Mouse (Mus musculus): ENCODE results near the gene F2rl2. TPM values are rescaled to one million over a fixed set of nuclear protein-coding genes. Genes with fewer than 3 reads are reported as not detected.
A peak's percentile ranks its signal among the peaks of the same experiment; 100 is the strongest.

The F2rl2 gene
- polyA plus RNA-seq, 1 experiment from 2014 or later, result 0.64 TPM

- Histone ChIP-seq H3K4me1 (replicated peaks; ENCODE audit: control insufficient read depth, insufficient read depth, low read length) (no peaks in the 10 kb centered on the region), H3K9me3 (ENCODE audit: control insufficient read depth, low read length) (no peaks in the 10 kb centered on the region), H3K4me2 (ENCODE audit: low read depth, low read length) (no peak overlapping the region), H3K27ac (ENCODE audit: low read length) (no peak overlapping the region), H3K4me3 (ENCODE audit: low read length) (no peak overlapping the region), H3K9ac (ENCODE audit: low read length) (no peak overlapping the region), H3K36me3 (ENCODE audit: control insufficient read depth, insufficient read depth, low read length) (no peaks in the 10 kb centered on the region), H3K27me3 (ENCODE audit: control insufficient read depth, insufficient read depth, low read depth, low read length) (no peaks in the 10 kb centered on the region)
- 77% methylated on average over 1 of the region's 1 CpGs for WGBS
- no peak for ATAC-seq (ENCODE audit: low read depth)
Observed at GRCm38 (mm10) chr13:95688576-95688975, 8.1 kb upstream of the F2rl2 start.

GRCm38 (mm10) chr13:95692201-95692600, 4.5 kb upstream of the F2rl2 start:
- Histone ChIP-seq H3K4me1 (replicated peaks; ENCODE audit: control insufficient read depth, insufficient read depth, low read length) (no peaks in the 10 kb centered on the region; the same call in 1 of the 2 replicates), H3K4me3 (ENCODE audit: low read length) (no peak overlapping the region), H3K9me3 (ENCODE audit: control insufficient read depth, low read length) (no peaks in the 10 kb centered on the region), H3K27ac (ENCODE audit: low read length) (no peak overlapping the region), H3K27me3 (ENCODE audit: control insufficient read depth, insufficient read depth, low read depth, low read length) (no peaks in the 10 kb centered on the region), H3K4me2 (ENCODE audit: low read depth, low read length) (no peak overlapping the region), H3K36me3 (ENCODE audit: control insufficient read depth, insufficient read depth, low read length) (no peaks in the 10 kb centered on the region), H3K9ac (ENCODE audit: low read length) (no peak overlapping the region)
- 79% methylated on average over 8 of the region's 8 CpGs for WGBS
- no peak for ATAC-seq (ENCODE audit: low read depth)

GRCm38 (mm10) chr13:95696120-95696653, 466 bp upstream of the F2rl2 start:
- ATAC-seq (ENCODE audit: low read depth), result no peak
- Histone ChIP-seq H3K27ac (ENCODE audit: low read length) (no peak overlapping the region), H3K4me1 (replicated peaks; ENCODE audit: control insufficient read depth, insufficient read depth, low read length) (no peaks in the 10 kb centered on the region; the same call in none of the 2 replicates), H3K36me3 (ENCODE audit: control insufficient read depth, insufficient read depth, low read length) (no peaks in the 10 kb centered on the region), H3K9ac (ENCODE audit: low read length) (no peak overlapping the region), H3K27me3 (ENCODE audit: control insufficient read depth, insufficient read depth, low read depth, low read length) (no peaks in the 10 kb centered on the region), H3K4me3 (ENCODE audit: low read length) (no peak overlapping the region), H3K4me2 (ENCODE audit: low read depth, low read length) (no peak overlapping the region), H3K9me3 (ENCODE audit: control insufficient read depth, low read length) (no peaks in the 10 kb centered on the region)
- 94% methylated on average over 9 of the region's 9 CpGs for WGBS

- Histone ChIP-seq H3K27me3 (ENCODE audit: control insufficient read depth, insufficient read depth, low read depth, low read length) (no peaks in the 10 kb centered on the region), H3K4me3 (ENCODE audit: low read length) (no peak overlapping the region), H3K36me3 (ENCODE audit: control insufficient read depth, insufficient read depth, low read length) (no peaks in the 10 kb centered on the region), H3K4me2 (ENCODE audit: low read depth, low read length) (no peak overlapping the region), H3K4me1 (replicated peaks; ENCODE audit: control insufficient read depth, insufficient read depth, low read length) (no peaks in the 10 kb centered on the region; the same call in none of the 2 replicates), H3K27ac (ENCODE audit: low read length) (peak overlapping the region; percentile 57), H3K9ac (ENCODE audit: low read length) (no peak overlapping the region), H3K9me3 (ENCODE audit: control insufficient read depth, low read length) (no peaks in the 10 kb centered on the region)
- ATAC-seq (ENCODE audit: low read depth), result no peak
- WGBS, result 42% methylated on average over 6 of the region's 6 CpGs
Observed at GRCm38 (mm10) chr13:95697874-95698273, 1.2 kb downstream of the F2rl2 start.

GRCm38 (mm10) chr13:95703376-95703775, 6.7 kb downstream of the F2rl2 start:
- H3K9ac ChIP-seq (ENCODE audit: low read length), result no peak overlapping the region
- no peak overlapping the region for H3K4me3 ChIP-seq (ENCODE audit: low read length)
- H3K4me2 ChIP-seq (ENCODE audit: low read depth, low read length), result no peak overlapping the region
- 58% methylated on average over 5 of the region's 5 CpGs for WGBS
- H3K36me3 ChIP-seq (ENCODE audit: control insufficient read depth, insufficient read depth, low read length), result no peaks in the 10 kb centered on the region
- H3K9me3 ChIP-seq (ENCODE audit: control insufficient read depth, low read length), result no peaks in the 10 kb centered on the region
- no peaks in the 10 kb centered on the region for H3K4me1 ChIP-seq (replicated peaks; ENCODE audit: control insufficient read depth, insufficient read depth, low read length)
- ATAC-seq (ENCODE audit: low read depth), result no peak
- H3K27me3 ChIP-seq (ENCODE audit: control insufficient read depth, insufficient read depth, low read depth, low read length), result no peaks in the 10 kb centered on the region
- H3K27ac ChIP-seq (ENCODE audit: low read length), result no peak overlapping the region

GRCm38 (mm10) chr13:95705589-95705988, 8.9 kb downstream of the F2rl2 start:
- Histone ChIP-seq H3K9me3 (ENCODE audit: control insufficient read depth, low read length) (no peaks in the 10 kb centered on the region), H3K27ac (ENCODE audit: low read length) (no peak overlapping the region), H3K4me1 (replicated peaks; ENCODE audit: control insufficient read depth, insufficient read depth, low read length) (no peaks in the 10 kb centered on the region), H3K36me3 (ENCODE audit: control insufficient read depth, insufficient read depth, low read length) (no peaks in the 10 kb centered on the region), H3K4me2 (ENCODE audit: low read depth, low read length) (no peak overlapping the region), H3K27me3 (ENCODE audit: control insufficient read depth, insufficient read depth, low read depth, low read length) (no peaks in the 10 kb centered on the region), H3K4me3 (ENCODE audit: low read length) (no peak overlapping the region), H3K9ac (ENCODE audit: low read length) (no peak overlapping the region)
- 71% methylated on average over 6 of the region's 6 CpGs for WGBS
- ATAC-seq (ENCODE audit: low read depth), result peak; percentile 47

- Histone ChIP-seq H3K9ac (ENCODE audit: low read length) (no peak overlapping the region), H3K4me2 (ENCODE audit: low read depth, low read length) (no peak overlapping the region), H3K27me3 (ENCODE audit: control insufficient read depth, insufficient read depth, low read depth, low read length) (no peaks in the 10 kb centered on the region), H3K4me1 (replicated peaks; ENCODE audit: control insufficient read depth, insufficient read depth, low read length) (no peaks in the 10 kb centered on the region), H3K27ac (ENCODE audit: low read length) (no peak overlapping the region), H3K4me3 (ENCODE audit: low read length) (no peak overlapping the region), H3K9me3 (ENCODE audit: control insufficient read depth, low read length) (no peaks in the 10 kb centered on the region), H3K36me3 (ENCODE audit: control insufficient read depth, insufficient read depth, low read length) (no peaks in the 10 kb centered on the region)
- no peak for ATAC-seq (ENCODE audit: low read depth)
Observed at GRCm38 (mm10) chr13:95712054-95712453, 15.4 kb downstream of the F2rl2 start.

- no peaks in the 10 kb centered on the region for H3K36me3 ChIP-seq (ENCODE audit: control insufficient read depth, insufficient read depth, low read length)
- H3K27me3 ChIP-seq (ENCODE audit: control insufficient read depth, insufficient read depth, low read depth, low read length), result no peaks in the 10 kb centered on the region
- no peaks in the 10 kb centered on the region for H3K4me1 ChIP-seq (replicated peaks; ENCODE audit: control insufficient read depth, insufficient read depth, low read length)
- H3K4me2 ChIP-seq (ENCODE audit: low read depth, low read length), result no peak overlapping the region
- no peak overlapping the region for H3K4me3 ChIP-seq (ENCODE audit: low read length)
- H3K27ac ChIP-seq (ENCODE audit: low read length), result no peak overlapping the region
- 84% methylated on average over 9 of the region's 9 CpGs for WGBS
- no peaks in the 10 kb centered on the region for H3K9me3 ChIP-seq (ENCODE audit: control insufficient read depth, low read length)
- no peak for ATAC-seq (ENCODE audit: low read depth)
- no peak overlapping the region for H3K9ac ChIP-seq (ENCODE audit: low read length)
Observed at GRCm38 (mm10) chr13:95712570-95713268, 16.1 kb downstream of the F2rl2 start.

- 35% methylated on average over 3 of the region's 3 CpGs for WGBS
- Histone ChIP-seq H3K4me1 (replicated peaks; ENCODE audit: control insufficient read depth, insufficient read depth, low read length) (0 out of 2 replicates have a peak, but pooled peaks cover under 1% of the 10 kb centered on the region), H3K4me2 (ENCODE audit: low read depth, low read length) (no peak overlapping the region), H3K27ac (ENCODE audit: low read length) (no peak overlapping the region), H3K9me3 (ENCODE audit: control insufficient read depth, low read length) (no peaks in the 10 kb centered on the region), H3K9ac (ENCODE audit: low read length) (no peak overlapping the region), H3K27me3 (ENCODE audit: control insufficient read depth, insufficient read depth, low read depth, low read length) (no peaks in the 10 kb centered on the region), H3K36me3 (ENCODE audit: control insufficient read depth, insufficient read depth, low read length) (no peaks in the 10 kb centered on the region), H3K4me3 (ENCODE audit: low read length) (no peak overlapping the region)
- no peak for ATAC-seq (ENCODE audit: low read depth)
Observed at GRCm38 (mm10) chr13:95714271-95714975, 17.8 kb downstream of the F2rl2 start.

Data from lung, embryonic 16.5 days (tissue).